Mouse (Mus musculus) retina, postnatal 1 day (tissue): ENCODE measurements at regions not wholly inside any gene's neighbourhood (a gene's known extent, or its start where the extent isn't known, plus 50 kb on each side); places are given as distances from the start of the nearest gene placed in this dataset.

Source experiments
- DNase-seq: peaks from one replicate; pipeline ENCODE4 v3.0.0-alpha.2; 2012

DNA sequence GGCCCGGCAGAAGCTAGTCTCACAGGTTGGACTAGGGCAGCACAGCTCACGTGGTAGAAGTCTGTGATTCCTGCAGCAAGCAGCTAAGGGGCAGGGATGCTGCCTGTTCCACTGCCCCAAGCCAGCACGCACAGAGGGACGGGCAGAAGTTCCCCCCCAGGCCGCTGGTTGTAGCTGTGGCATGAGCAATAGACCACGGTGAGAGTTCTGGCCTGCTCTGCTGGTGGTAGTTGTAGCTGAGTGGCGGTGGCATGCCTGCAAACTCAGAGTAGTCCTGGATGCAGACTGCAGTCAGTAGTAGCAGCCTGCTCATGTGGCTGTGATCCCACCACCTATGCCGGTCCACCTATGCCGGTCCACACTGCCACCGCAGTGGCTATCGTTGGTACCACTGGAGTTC lies 71.5 kb upstream of the Rpl39l start:
- DNase-seq = no peak

DNA sequence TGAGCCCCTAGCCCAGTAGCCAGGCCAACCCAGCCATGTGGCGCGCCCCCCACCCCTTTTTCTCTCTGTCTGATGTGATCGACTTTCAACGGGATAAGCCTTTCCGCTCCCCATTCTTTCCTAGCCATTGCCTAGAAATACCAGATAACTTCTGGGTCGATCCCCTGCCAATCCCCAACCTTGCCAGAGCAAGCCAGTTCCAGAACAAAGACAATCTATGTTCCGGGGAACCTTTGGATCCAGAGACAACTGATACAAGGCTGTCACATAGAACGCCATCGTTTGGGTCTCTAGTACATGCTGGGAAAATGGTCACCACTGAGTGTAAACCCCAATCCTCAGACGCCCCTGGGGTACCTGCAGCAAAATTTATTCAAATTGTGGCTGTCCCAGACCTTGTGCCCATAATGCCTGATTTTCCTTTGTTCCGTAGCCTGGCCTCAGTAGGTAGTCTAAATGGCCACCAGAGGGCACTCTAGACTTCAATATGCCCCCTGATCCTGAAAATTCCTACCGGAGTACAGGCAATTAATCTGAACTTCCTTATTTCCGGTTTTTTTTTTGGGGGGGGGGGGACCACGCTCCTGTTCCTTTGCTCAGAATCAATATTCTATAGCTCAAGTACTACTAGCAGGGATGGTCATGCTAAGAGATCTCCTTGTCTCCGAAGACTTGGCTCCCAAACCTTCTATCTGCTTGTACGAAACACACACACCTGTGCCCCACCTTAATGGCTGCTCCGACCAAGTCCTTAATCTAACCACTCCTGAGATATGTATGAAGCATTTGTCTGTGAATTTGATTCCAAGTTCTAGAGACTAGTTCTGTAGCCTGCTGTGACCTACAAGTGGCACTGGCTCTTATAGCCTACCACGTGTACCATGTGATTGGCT lies 81.3 kb upstream of the Rpl39l start:
- peak; percentile 77 for DNase-seq

DNA sequence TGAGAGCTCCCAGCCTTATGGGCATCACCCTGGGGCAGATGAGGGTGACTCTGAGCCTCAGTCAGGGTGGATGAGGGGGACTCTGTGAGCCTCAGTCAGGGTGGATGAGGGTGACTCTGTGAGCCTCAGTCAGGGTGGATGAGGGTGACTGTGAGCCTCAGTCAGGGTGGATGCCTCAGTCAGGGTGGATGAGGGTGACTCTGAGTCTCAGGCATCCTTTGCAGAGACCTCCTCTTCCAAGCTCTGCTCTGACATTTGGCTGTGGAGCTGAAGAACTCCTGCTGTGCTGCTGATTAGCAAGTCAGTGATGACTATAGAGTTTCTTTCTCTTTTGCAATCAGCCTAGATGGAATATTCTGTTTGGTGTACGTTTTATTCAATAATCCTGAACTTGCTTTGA lies 83.7 kb upstream of the Rpl39l start:
- no peak for DNase-seq

DNA sequence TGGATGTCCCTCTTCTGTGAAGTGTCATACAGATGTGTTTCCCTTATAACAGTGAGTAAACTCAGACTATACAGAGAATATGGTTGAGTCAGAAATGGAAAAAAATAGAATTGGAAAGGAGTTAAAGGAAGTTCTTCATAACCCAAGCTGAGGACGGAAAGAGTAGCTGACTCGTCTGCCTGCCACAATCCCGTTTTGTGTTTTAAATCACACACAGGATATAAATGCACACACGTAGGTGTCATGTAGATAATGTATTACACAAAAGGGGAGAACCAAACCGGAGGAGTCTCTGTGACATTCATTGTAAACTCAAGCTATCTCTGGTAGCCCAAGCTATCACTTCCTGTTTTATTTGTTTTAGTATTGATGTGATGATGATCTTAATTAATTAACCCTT lies 84.6 kb upstream of the Rpl39l start:
- DNase-seq = no peak

DNA sequence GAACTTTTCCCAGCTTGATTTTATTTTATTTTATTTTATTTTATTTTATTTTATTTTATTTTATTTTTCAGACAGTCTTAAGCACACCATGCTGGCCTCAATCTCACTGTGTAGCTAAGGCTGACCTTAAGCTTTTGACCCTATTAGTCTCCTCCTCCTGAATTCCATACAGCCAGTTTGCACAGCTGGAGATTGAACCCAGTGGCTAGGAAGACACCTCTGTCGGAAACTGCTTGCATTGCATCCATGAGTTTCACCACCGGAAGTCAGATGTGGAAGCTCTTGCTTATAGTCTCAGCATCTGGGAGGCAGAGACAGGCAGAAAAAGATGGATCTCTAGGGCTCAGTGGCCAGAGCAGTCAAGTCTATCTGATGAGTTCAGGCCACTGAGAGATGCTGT lies 86.4 kb upstream of the Grin2a start:
- DNase-seq = no peak

DNA sequence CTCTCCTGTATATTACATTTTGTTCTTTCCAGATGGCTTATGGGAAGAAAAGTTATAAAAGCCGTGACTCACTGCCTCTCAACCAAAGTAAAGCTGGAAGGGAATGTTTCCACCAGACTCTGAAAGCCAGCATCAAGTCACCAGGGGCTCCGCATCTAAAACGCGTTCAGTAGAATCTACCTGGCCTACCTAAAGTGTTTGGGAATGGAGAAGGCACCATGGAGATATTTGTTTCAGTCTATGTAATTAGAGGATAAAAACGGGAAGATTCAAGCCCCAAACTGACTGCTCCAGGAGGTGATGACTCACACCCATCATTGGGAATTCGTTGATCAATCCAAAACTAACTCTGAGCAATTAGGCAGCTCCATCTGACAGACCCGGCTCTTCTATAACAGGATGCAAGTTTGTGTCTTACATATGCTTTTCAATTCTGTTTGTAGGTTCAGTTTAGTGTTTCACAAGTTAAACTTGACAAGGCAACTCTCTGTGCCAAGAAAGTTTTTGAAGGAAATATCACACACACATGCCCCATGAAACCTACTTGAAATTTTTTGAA lies 84.8 kb upstream of the Grin2a start:
- no peak for DNase-seq

DNA sequence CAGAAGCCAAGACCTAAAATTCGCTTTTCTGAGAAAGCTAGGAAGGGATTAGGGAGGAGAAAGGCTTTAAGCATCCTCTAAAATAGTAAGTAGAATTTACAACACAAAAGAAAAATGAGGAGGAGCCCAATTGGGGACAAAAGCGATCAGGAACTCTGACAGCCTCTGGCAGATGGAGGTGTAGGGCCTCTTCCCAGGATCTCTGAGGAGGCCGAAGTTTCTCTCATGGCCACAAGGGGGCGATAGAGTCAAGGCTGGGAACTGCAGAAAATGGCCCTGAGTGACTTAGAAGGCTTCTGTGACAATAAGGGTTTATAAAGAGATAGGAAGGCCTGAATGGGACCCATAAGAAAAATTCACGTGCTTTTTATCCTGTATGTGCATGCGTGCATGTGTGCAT lies 77.8 kb upstream of the Grin2a start:
- DNase-seq = peak; percentile 76

DNA sequence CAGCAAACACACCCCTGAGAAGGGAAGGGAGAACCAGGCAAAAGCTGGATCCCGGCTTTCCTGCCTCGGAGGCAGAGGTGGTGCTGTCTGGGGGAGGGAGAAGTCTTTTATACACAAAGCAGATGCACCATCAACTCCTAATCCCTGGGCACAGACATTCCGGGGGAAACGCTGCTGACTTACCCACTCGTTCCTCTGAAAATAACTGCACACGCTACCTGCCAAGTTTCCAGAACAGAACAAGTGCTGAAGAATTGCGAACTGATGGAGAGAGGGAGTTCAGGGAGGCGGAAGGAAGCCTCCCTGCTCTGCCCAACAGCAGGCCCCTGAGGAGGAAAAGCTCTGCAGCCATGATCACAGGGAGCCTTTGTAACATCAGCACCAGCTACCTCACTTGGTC lies 68.1 kb upstream of the Grin2a start:
- no peak for DNase-seq

DNA sequence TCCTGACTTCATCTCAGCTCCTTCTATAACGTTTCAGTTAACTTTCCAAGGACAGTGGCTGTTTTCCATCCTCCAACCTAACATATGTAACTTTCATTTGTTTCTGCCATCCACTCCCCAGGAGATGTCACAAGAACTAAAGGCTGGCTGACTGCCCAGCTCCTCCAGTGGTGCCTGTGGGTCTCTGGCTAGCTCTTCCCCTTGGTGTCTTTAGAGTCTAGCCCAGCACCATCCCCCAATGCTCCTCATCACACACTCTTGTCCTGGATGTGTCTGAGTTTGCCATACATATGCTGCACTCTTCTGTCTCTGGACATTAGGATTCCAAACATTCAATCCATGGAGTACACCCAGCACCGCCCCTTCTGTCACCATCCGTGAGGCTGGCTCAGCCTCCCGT lies 62.7 kb upstream of the Grin2a start:
- no peak for DNase-seq
